Mouse (Mus musculus) kidney, adult 2 months (tissue): ENCODE measurements around the gene Crcp. TPM values are rescaled to one million over a fixed set of nuclear protein-coding genes. Genes with fewer than 3 reads are reported as not detected.

ENCODE experiments used
- DNase-seq: peaks from one replicate; pipeline ENCODE4 v3.0.0; 2021
- H3K27ac ChIP-seq: fragments of 200-500 bp; 2 replicates; pipeline ENCODE4 v1.5.1; 2012; ENCODE audit warnings: low read depth, low read length, control low read depth, inconsistent platforms; ENCODE audit not compliant: insufficient read depth
- H3K27me3 ChIP-seq: fragments of 200-500 bp; replicated peaks from 2 replicates; pipeline ENCODE4 v1.6.1; 2012; ENCODE audit warnings: mild to moderate bottlenecking, moderate library complexity, low read length, inconsistent platforms; ENCODE audit not compliant: control insufficient read depth, insufficient read depth
- H3K36me3 ChIP-seq: fragments of 200-500 bp; 2 replicates; pipeline ENCODE4 v1.6.1; 2012; ENCODE audit warnings: mild to moderate bottlenecking, moderate library complexity, low read length, inconsistent platforms; ENCODE audit not compliant: control insufficient read depth, insufficient read depth
- H3K4me1 ChIP-seq: fragments of 200-500 bp; 2 replicates; pipeline ENCODE4 v1.6.1; 2011; ENCODE audit warnings: low read length; ENCODE audit not compliant: control insufficient read depth, insufficient read depth
- H3K4me3 ChIP-seq: fragments of 200-500 bp; 2 replicates; pipeline ENCODE4 v1.5.1; 2011; ENCODE audit warnings: mild to moderate bottlenecking, low read depth, low read length, control low read depth; ENCODE audit not compliant: insufficient read depth
- CTCF ChIP-seq: fragments of 200-500 bp; conservative IDR thresholded peaks from 2 replicates; pipeline ENCODE4 v1.5.1; 2011; ENCODE audit warnings: low read depth, mild to moderate bottlenecking, control low read depth, low read length, moderate library complexity, mixed read lengths; ENCODE audit not compliant: insufficient read depth, insufficient read length
- POLR2A ChIP-seq: fragments of 200-500 bp; IDR thresholded peaks from one replicate; pipeline ENCODE4 v1.6.1; 2011; ENCODE audit warnings: low read depth, low read length, control low read depth
- WGBS: fragments of 180-500 bp; shearing (Covaris S2); methylation state at CpG from one replicate; pipeline ENCODE4 v1.1.7; 2018; 5-methylcytosine and 5-hydroxymethylcytosine counted together
- polyA plus RNA-seq: library from polyadenylated mRNA; depleted of rRNA; stranded (reverse); fragments of >200 nt; gene quantifications from 2 replicates; pipeline ENCODE4 v1.2.3, GENCODE M21; 2012; rRNA removed

The Crcp gene
- polyA plus RNA-seq, 1 experiment = 19.3 TPM

- DNase-seq = no peak
- Histone ChIP-seq H3K4me3 (no peak overlapping the region), H3K27me3 (no peaks in the 10 kb centered on the region), H3K27ac (no peak overlapping the region), H3K4me1 (no peaks in the 10 kb centered on the region), H3K36me3 (no peaks in the 10 kb centered on the region)
- no peak for TF ChIP-seq POLR2A
- TF ChIP-seq CTCF = no peak
- WGBS = 62% methylated on average over 12 of the region's 12 CpGs
Measured at GRCm38 (mm10) chr5:130096754-130097153, 67.7 kb downstream of the Crcp start.

GRCm38 (mm10) chr5:130097837-130098236, 68.7 kb downstream of the Crcp start:
- H3K27ac ChIP-seq = no peak overlapping the region
- TF ChIP-seq POLR2A (no peak), CTCF (no peak)
- DNase-seq = no peak
- no peaks in the 10 kb centered on the region for H3K4me1 ChIP-seq
- no peak overlapping the region for H3K4me3 ChIP-seq
- no peaks in the 10 kb centered on the region for H3K36me3 ChIP-seq
- 76% methylated on average over 2 of the region's 2 CpGs for WGBS
- no peaks in the 10 kb centered on the region for H3K27me3 ChIP-seq

- no peak overlapping the region for H3K27ac ChIP-seq
- no peaks in the 10 kb centered on the region for H3K4me1 ChIP-seq
- 96% methylated on average over 17 of the region's 17 CpGs for WGBS
- TF ChIP-seq CTCF (no peak), POLR2A (no peak)
- H3K4me3 ChIP-seq = no peak overlapping the region
- no peaks in the 10 kb centered on the region for H3K27me3 ChIP-seq
- no peak for DNase-seq
- no peaks in the 10 kb centered on the region for H3K36me3 ChIP-seq
Measured at GRCm38 (mm10) chr5:130101724-130102123, 72.6 kb downstream of the Crcp start.

- WGBS = 84% methylated on average over 3 of the region's 3 CpGs
Measured at GRCm38 (mm10) chr5:130109348-130109747, 80.3 kb downstream of the Crcp start.

More at GRCm38 (mm10) chr5:130109348-130109747, 80.3 kb downstream of the Crcp start:
- TF ChIP-seq CTCF (no peak), POLR2A (no peak)
- Histone ChIP-seq H3K36me3 (no peaks in the 10 kb centered on the region), H3K27me3 (no peaks in the 10 kb centered on the region), H3K4me1 (no peaks in the 10 kb centered on the region), H3K4me3 (no peak overlapping the region), H3K27ac (no peak overlapping the region)
- no peak for DNase-seq

Other genes starting within 250 kb of the Crcp start
- gene Psph, start 241.8 kb upstream of the Crcp start, polyA plus RNA-seq = 37.6 and 42.8 TPM in 2 replicates
- gene Sumf2, start 182.3 kb upstream of the Crcp start, polyA plus RNA-seq = 19.5 and 20.7 TPM in 2 replicates
- 1,042 and 1,503 TPM in 2 replicates for gene Chchd2, start 141.8 kb upstream of the Crcp start, polyA plus RNA-seq
- gene Zbed5, start 133.6 kb upstream of the Crcp start, polyA plus RNA-seq = 0.54 and 0.61 TPM in 2 replicates
- 3.2 and 3.7 TPM in 2 replicates for gene Phkg1, start 130.7 kb upstream of the Crcp start, polyA plus RNA-seq
- gene Nupr1l, start 120.8 kb upstream of the Crcp start, polyA plus RNA-seq = 5.7 and 7.4 TPM in 2 replicates
- 14.8 and 19.3 TPM in 2 replicates for gene Vkorc1l1, start 87.3 kb upstream of the Crcp start, polyA plus RNA-seq
- gene Gusb, start 26.2 kb upstream of the Crcp start, polyA plus RNA-seq = 26.0 and 26.5 TPM in 2 replicates
- 440 and 469 TPM in 2 replicates for gene Asl, start within 50 bp of the Crcp start, polyA plus RNA-seq
- 8.0 and 8.7 TPM in 2 replicates for gene Tpst1, start 44.0 kb downstream of the Crcp start, polyA plus RNA-seq
- gene Kctd7, start 115.6 kb downstream of the Crcp start, polyA plus RNA-seq = 2.4 and 4.3 TPM in 2 replicates
- 18.4 and 20.9 TPM in 2 replicates for gene Rabgef1, start 142.5 kb downstream of the Crcp start, polyA plus RNA-seq
- 29.2 and 30.9 TPM in 2 replicates for gene Tmem248, start 187.8 kb downstream of the Crcp start, polyA plus RNA-seq
- gene Sbds, start 226.2 kb downstream of the Crcp start, polyA plus RNA-seq = 33.7 and 40.7 TPM in 2 replicates
- gene Tyw1, start 226.3 kb downstream of the Crcp start, polyA plus RNA-seq = 12.1 and 12.7 TPM in 2 replicates